In genomic region chr8:10421516-10422090, GRCm38 (mm10) we compare ENCODE assay signal across 23 mouse cellular contexts.
"Had no signal": no experiment of that assay in that cellular context is flagged by ENCODE, and none has a peak within 500 bp of the region (broad histone marks: within the 10 kb centered on the region; RNA-seq: fewer than 3 reads in every experiment).

No protein-coding gene starts in this region.

- H3K9me3 ChIP-seq: heart, embryonic 12.5 days; hindbrain, embryonic 12.5 days; kidney, embryonic 15.5 days; limb, embryonic 13.5 days; limb, embryonic 15.5 days; liver, embryonic 12.5 days had no signal

- H3K27me3 ChIP-seq: heart, embryonic 12.5 days; hindbrain, embryonic 12.5 days; kidney, embryonic 15.5 days; limb, embryonic 13.5 days; limb, embryonic 15.5 days; liver, embryonic 12.5 days had no signal

- DNase-seq: gastrocnemius, postnatal 14 days; gastrocnemius, postnatal 36 days; heart, adult 18-20 months; heart, postnatal 14 days; heart, postnatal 36 days; kidney, adult 11 months; kidney, adult 2 months; kidney, adult 9 months; kidney, postnatal 14 days; kidney, postnatal 36 days; layer of hippocampus, adult 9-11 months; layer of hippocampus, postnatal 36 days; left cerebral cortex, postnatal 4 days had no signal

- H3K9ac ChIP-seq: heart, embryonic 12.5 days; hindbrain, embryonic 12.5 days; hindbrain, embryonic 14.5 days; kidney, embryonic 15.5 days; limb, embryonic 13.5 days; limb, embryonic 15.5 days; liver, embryonic 12.5 days had no signal

- H3K4me2 ChIP-seq: heart, embryonic 12.5 days; hindbrain, embryonic 12.5 days; hindbrain, embryonic 14.5 days; kidney, embryonic 15.5 days; limb, embryonic 13.5 days; limb, embryonic 15.5 days; liver, embryonic 12.5 days had no signal

- H3K4me3 ChIP-seq: heart, embryonic 12.5 days; hindbrain, embryonic 12.5 days; kidney, embryonic 15.5 days; limb, embryonic 13.5 days; limb, embryonic 15.5 days; liver, embryonic 12.5 days had no signal

- H3K36me3 ChIP-seq: heart, embryonic 12.5 days; hindbrain, embryonic 12.5 days; kidney, embryonic 15.5 days; limb, embryonic 13.5 days; limb, embryonic 15.5 days; liver, embryonic 12.5 days had no signal

- ATAC-seq: hindbrain, postnatal 0 days; intestine, embryonic 16.5 days; liver, embryonic 12.5 days had no signal

- H3K4me1 ChIP-seq: limb, embryonic 13.5 days; liver, embryonic 12.5 days had no signal

- H3K27ac ChIP-seq: hindbrain, embryonic 12.5 days; hindbrain, embryonic 14.5 days; hindbrain, postnatal 0 days; kidney, embryonic 15.5 days; kidney, postnatal 0 days; limb, embryonic 13.5 days; limb, embryonic 15.5 days; liver, embryonic 12.5 days had no signal
